Mouse (Mus musculus) stomach, embryonic 16.5 days (tissue): ENCODE measurements around the gene Spast. TPM values are rescaled to one million over a fixed set of nuclear protein-coding genes. Genes with fewer than 3 reads are reported as not detected.

Experiments
- ATAC-seq: fragments of 200-750 bp; cut with Nextera tagmentation; 2 replicates; pipeline ENCODE4 v1.8.0; 2017; ENCODE audit warnings: moderate number of reproducible peaks, moderate TSS enrichment; ENCODE audit not compliant: insufficient read depth, low FRiP score
- H3K27ac ChIP-seq: fragments of 300-500 bp; sonication (generic); 2 replicates; pipeline ENCODE4 v1.5.1; 2014; ENCODE audit warnings: low read length
- H3K27me3 ChIP-seq: fragments of 300-500 bp; sonication (generic); 2 replicates; pipeline ENCODE4 v1.6.1; 2014; ENCODE audit warnings: low read length, control low read depth, mixed read lengths; ENCODE audit not compliant: control insufficient read depth, insufficient read depth
- H3K36me3 ChIP-seq: fragments of 300-500 bp; sonication (generic); 2 replicates; pipeline ENCODE4 v1.6.1; 2014; ENCODE audit warnings: low read length; ENCODE audit not compliant: control insufficient read depth, insufficient read depth
- H3K4me1 ChIP-seq: fragments of 300-500 bp; sonication (generic); 2 replicates; pipeline ENCODE4 v1.6.1; 2014; ENCODE audit warnings: low read length, control low read depth, mixed read lengths; ENCODE audit not compliant: control insufficient read depth, insufficient read depth
- H3K4me2 ChIP-seq: fragments of 300-500 bp; sonication (generic); 2 replicates; pipeline ENCODE4 v1.6.1; 2014; ENCODE audit warnings: low read depth, low read length, mixed read lengths
- H3K4me3 ChIP-seq: fragments of 300-500 bp; sonication (generic); replicated peaks from 2 replicates; pipeline ENCODE4 v1.5.1; 2014; ENCODE audit warnings: mild to moderate bottlenecking, low read length
- H3K9ac ChIP-seq: fragments of 300-500 bp; sonication (generic); 2 replicates; pipeline ENCODE4 v1.6.1; 2014; ENCODE audit warnings: low read length
- H3K9me3 ChIP-seq: fragments of 300-500 bp; sonication (generic); replicated peaks from 2 replicates; pipeline ENCODE4 v1.6.1; 2016; ENCODE audit warnings: low read length, control low read depth; ENCODE audit not compliant: control insufficient read depth
- WGBS: fragments of 180-500 bp; shearing (Covaris S2); extraction: QIAGEN DNeasy Blood & Tissue Kit; methylation state at CpG from one replicate; pipeline ENCODE4 v1.1.7; 2014; 5-methylcytosine and 5-hydroxymethylcytosine counted together
- polyA plus RNA-seq: library from polyadenylated mRNA; unstranded; fragments of >200 nt; fragmentation: Nextera tagmentation; extraction: Ambion mirVana; gene quantifications from 2 replicates; pipeline ENCODE4 v1.2.1, GENCODE M21; 2015

The Spast gene
- polyA plus RNA-seq, 1 experiment from 2014 or later = 11.7 TPM

GRCm38 (mm10) chr17:74386657-74387056 lies 47.9 kb downstream of the Spast start:
- Histone ChIP-seq H3K36me3 (peaks cover 21% of the 10 kb centered on the region; the same call in 1 of the 2 replicates), H3K9me3 (no peaks in the 10 kb centered on the region), H3K27ac (no peak overlapping the region), H3K9ac (no peak overlapping the region), H3K4me2 (no peak overlapping the region), H3K27me3 (no peaks in the 10 kb centered on the region), H3K4me1 (no peaks in the 10 kb centered on the region), H3K4me3 (no peak overlapping the region)
- no peak for ATAC-seq

DNA sequence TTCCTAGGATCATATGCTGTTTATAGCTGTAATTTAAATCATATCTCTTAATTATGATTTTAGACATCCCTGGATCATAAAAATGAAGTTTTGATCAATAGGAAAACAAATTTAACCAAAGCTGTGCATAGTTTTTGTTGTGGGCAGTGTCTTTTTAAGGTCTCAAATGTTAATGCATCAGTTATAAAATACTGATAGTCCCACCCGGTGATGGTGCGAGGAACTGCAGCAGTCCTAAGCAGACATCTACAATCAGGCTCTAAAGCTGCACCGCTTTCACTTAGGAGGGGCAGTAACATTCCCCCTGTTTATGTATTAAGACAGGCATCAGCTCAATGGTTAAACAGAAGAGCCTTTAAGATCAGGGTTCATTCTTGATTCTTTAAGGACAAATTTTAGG lies 51.1 kb downstream of the Spast start:
- H3K27ac ChIP-seq = no peak overlapping the region
- WGBS = 74% methylated on average over 3 of the region's 3 CpGs
- no peaks in the 10 kb centered on the region; the same call in 1 of the 2 replicates for H3K4me1 ChIP-seq
- H3K36me3 ChIP-seq = peaks cover 11% of the 10 kb centered on the region; the same call in 1 of the 2 replicates
- H3K27me3 ChIP-seq = no peaks in the 10 kb centered on the region
- H3K9ac ChIP-seq = no peak overlapping the region
- no peak overlapping the region for H3K4me3 ChIP-seq
- no peak for ATAC-seq
- H3K4me2 ChIP-seq = no peak overlapping the region
- no peaks in the 10 kb centered on the region for H3K9me3 ChIP-seq

- no peak for ATAC-seq
- Histone ChIP-seq H3K36me3 (no peaks in the 10 kb centered on the region), H3K4me2 (peak overlapping the region; percentile 69), H3K27ac (peak overlapping the region; percentile 78; the same call in 1 of the 2 replicates), H3K9me3 (no peaks in the 10 kb centered on the region), H3K4me3 (no peak overlapping the region; the same call in 1 of the 2 replicates), H3K27me3 (no peaks in the 10 kb centered on the region), H3K4me1 (peaks cover 6% of the 10 kb centered on the region; the same call in 1 of the 2 replicates), H3K9ac (no peak overlapping the region)
- 69% methylated on average over 2 of the region's 2 CpGs for WGBS
Measured at GRCm38 (mm10) chr17:74394381-74394780, 55.6 kb downstream of the Spast start.

GRCm38 (mm10) chr17:74394855-74395254 lies 56.1 kb downstream of the Spast start:
- Histone ChIP-seq H3K36me3 (no peaks in the 10 kb centered on the region), H3K4me3 (peak overlapping the region; percentile 93), H3K9me3 (no peaks in the 10 kb centered on the region), H3K9ac (peak overlapping the region; percentile 99), H3K4me2 (peak overlapping the region; percentile 69), H3K27me3 (no peaks in the 10 kb centered on the region), H3K4me1 (peaks cover 6% of the 10 kb centered on the region; the same call in 1 of the 2 replicates), H3K27ac (peak overlapping the region; percentile 78)
- 21% methylated on average over 16 of the region's 16 CpGs for WGBS
- ATAC-seq = peak; percentile 15; the same call in 1 of the 2 replicates

- WGBS = under 1% methylated on average over 41 of the region's 41 CpGs
- Histone ChIP-seq H3K4me2 (peak within 1 kb of the TSS; percentile 69), H3K4me1 (peaks cover 6% of the 10 kb centered on the region; the same call in 1 of the 2 replicates), H3K36me3 (no peaks in the 10 kb centered on the region), H3K9ac (peak within 1 kb of the TSS; percentile 99), H3K27ac (peak within 1 kb of the TSS; percentile 97), H3K9me3 (no peaks in the 10 kb centered on the region), H3K4me3 (peak within 1 kb of the TSS; percentile 93), H3K27me3 (no peaks in the 10 kb centered on the region)
- peak; percentile 99 for ATAC-seq
Measured at GRCm38 (mm10) chr17:74395383-74396065, 56.7 kb downstream of the Spast start, which contains the start of gene Slc30a6. Slc30a6 (plus strand) TSS chr17:74395608.

DNA sequence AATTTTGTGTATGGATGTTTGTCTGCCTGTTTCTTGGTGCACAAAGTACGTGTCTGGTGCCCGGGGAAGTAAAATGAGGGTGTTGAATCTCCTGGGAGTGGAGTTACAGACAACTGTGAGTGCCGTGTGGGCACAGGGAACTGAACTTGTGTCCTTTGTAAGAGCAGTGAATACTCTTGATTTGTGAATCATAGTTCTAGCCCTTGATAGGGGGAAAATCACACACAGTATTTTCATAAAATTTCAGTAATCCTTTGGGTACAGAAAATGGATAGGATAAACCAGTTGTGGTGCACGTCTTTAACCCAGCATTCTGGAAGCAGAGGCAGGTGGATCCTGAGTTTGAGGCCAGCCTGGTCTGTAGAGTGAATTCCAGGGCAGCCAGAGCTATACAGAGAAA lies 58.0 kb downstream of the Spast start:
- peak overlapping the region; percentile 99; the same call in 1 of the 2 replicates for H3K9ac ChIP-seq
- H3K36me3 ChIP-seq = no peaks in the 10 kb centered on the region
- H3K4me3 ChIP-seq = peak overlapping the region; percentile 93
- no peak for ATAC-seq
- peaks cover 6% of the 10 kb centered on the region; the same call in 1 of the 2 replicates for H3K4me1 ChIP-seq
- no peak overlapping the region for H3K27ac ChIP-seq
- WGBS = 60% methylated on average over 4 of the region's 4 CpGs
- H3K4me2 ChIP-seq = peak overlapping the region; percentile 69
- no peaks in the 10 kb centered on the region for H3K9me3 ChIP-seq
- no peaks in the 10 kb centered on the region for H3K27me3 ChIP-seq

GRCm38 (mm10) chr17:74397173-74397572 lies 58.4 kb downstream of the Spast start:
- no peak for ATAC-seq
- WGBS = 80% methylated on average over 2 of the region's 2 CpGs
- Histone ChIP-seq H3K27ac (no peak overlapping the region), H3K36me3 (no peaks in the 10 kb centered on the region), H3K4me3 (no peak overlapping the region), H3K9ac (no peak overlapping the region), H3K4me1 (peaks cover 6% of the 10 kb centered on the region; the same call in 1 of the 2 replicates), H3K27me3 (no peaks in the 10 kb centered on the region), H3K4me2 (no peak overlapping the region), H3K9me3 (no peaks in the 10 kb centered on the region)

- Histone ChIP-seq H3K27ac (no peak overlapping the region), H3K9me3 (no peaks in the 10 kb centered on the region), H3K4me1 (no peaks in the 10 kb centered on the region), H3K4me3 (no peak overlapping the region), H3K4me2 (no peak overlapping the region), H3K9ac (no peak overlapping the region), H3K36me3 (peaks cover 23% of the 10 kb centered on the region), H3K27me3 (no peaks in the 10 kb centered on the region)
- peak; percentile 76; the same call in 1 of the 2 replicates for ATAC-seq
- WGBS = 89% methylated on average over 12 of the region's 12 CpGs
Measured at GRCm38 (mm10) chr17:74402486-74403222, 63.9 kb downstream of the Spast start.

DNA sequence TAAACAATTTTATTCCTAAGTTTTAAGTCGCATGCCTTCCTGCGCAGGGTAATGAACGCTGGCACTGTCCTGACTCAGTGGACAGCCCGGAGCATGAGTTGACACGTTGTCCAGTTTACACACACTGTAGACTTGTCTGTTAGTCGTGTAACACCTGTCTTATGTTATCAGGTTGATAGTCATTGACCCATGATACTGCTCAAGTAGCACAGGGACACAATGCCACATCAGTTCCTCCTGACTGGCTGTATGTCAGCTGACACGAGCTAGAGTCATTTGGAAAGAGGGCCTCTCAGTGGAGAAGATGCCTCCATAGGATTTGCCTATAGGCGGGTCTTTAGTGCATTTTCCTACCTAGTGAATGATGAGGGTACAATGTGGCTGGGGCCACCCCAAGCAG lies 67.7 kb downstream of the Spast start:
- Histone ChIP-seq H3K27ac (no peak overlapping the region), H3K4me1 (no peaks in the 10 kb centered on the region), H3K36me3 (peaks cover 23% of the 10 kb centered on the region), H3K9me3 (no peaks in the 10 kb centered on the region), H3K4me2 (no peak overlapping the region), H3K9ac (no peak overlapping the region), H3K27me3 (no peaks in the 10 kb centered on the region), H3K4me3 (no peak overlapping the region)
- WGBS = 86% methylated on average over 8 of the region's 8 CpGs
- ATAC-seq = no peak
